Mouse (Mus musculus) heart, postnatal 0 days (tissue): ENCODE results near the gene Zfp704.

ENCODE experiments used
- CTCF ChIP-seq: IDR thresholded peaks from 2 replicates; pipeline ENCODE4 v1.5.1; 2016; ENCODE audit warnings: antibody characterized with exemption, control low read depth, low read depth
- EP300 ChIP-seq: IDR thresholded peaks from 2 replicates; pipeline ENCODE4 v1.6.1; 2016; ENCODE audit warnings: antibody characterized with exemption, low read depth

- no peak for TF ChIP-seq CTCF
- no peak for TF ChIP-seq EP300
Measured at GRCm38 (mm10) chr3:9487644-9488043, 122.2 kb downstream of the Zfp704 start.
